Mouse (Mus musculus): ENCODE results near the gene Pnpla2.

- peak; percentile 11; the same call in 1 of the 2 replicates for TF ChIP-seq POLR2A (IDR thresholded peaks at IDR 0.05; ENCODE audit: control insufficient read depth, low read depth, low read length)
- no peak for TF ChIP-seq CTCF (IDR thresholded peaks at IDR 0.05; ENCODE audit: control insufficient read depth, insufficient read depth, insufficient replicate concordance, low read depth, low read length)
These were observed 15.1 kb downstream of the Pnpla2 start for GRCm38 (mm10) chr7:141469901-141470636.
